Mouse (Mus musculus) forebrain, embryonic 16.5 days (tissue): ENCODE data around the gene Ahcyl2. TPM values are rescaled to one million over a fixed set of nuclear protein-coding genes. Genes with fewer than 3 reads are reported as not detected.
A peak's percentile ranks its signal among the peaks of the same experiment; 100 is the strongest.

ENCODE experiments used
- ATAC-seq: fragments of 200-750 bp; cut with Nextera tagmentation; 2 replicates; pipeline ENCODE4 v1.8.0; 2017; ENCODE audit warnings: mild to moderate bottlenecking, moderate library complexity
- H3K27ac ChIP-seq: fragments of 300-500 bp; sonication (generic); 2 replicates; pipeline ENCODE4 v1.5.1; 2014; ENCODE audit warnings: low read length, control low read depth
- H3K27me3 ChIP-seq: fragments of 300-500 bp; sonication (generic); replicated peaks from 2 replicates; pipeline ENCODE4 v1.6.1; 2014; ENCODE audit warnings: low read length; ENCODE audit not compliant: control insufficient read depth, insufficient read depth
- H3K36me3 ChIP-seq: fragments of 300-500 bp; sonication (generic); 2 replicates; pipeline ENCODE4 v1.6.1; 2014; ENCODE audit not compliant: control insufficient read depth, insufficient read depth
- H3K4me1 ChIP-seq: fragments of 300-500 bp; sonication (generic); replicated peaks from 2 replicates; pipeline ENCODE4 v1.6.1; 2014; ENCODE audit warnings: low read length; ENCODE audit not compliant: control insufficient read depth, insufficient read depth
- H3K4me2 ChIP-seq: fragments of 300-500 bp; sonication (generic); 2 replicates; pipeline ENCODE4 v1.6.1; 2014; ENCODE audit warnings: mild to moderate bottlenecking, low read length, control low read depth
- H3K4me3 ChIP-seq: fragments of 300-500 bp; sonication (generic); replicated peaks from 2 replicates; pipeline ENCODE4 v1.5.1; 2014; ENCODE audit warnings: mild to moderate bottlenecking, low read length, control low read depth
- H3K9ac ChIP-seq: fragments of 300-500 bp; sonication (generic); replicated peaks from 2 replicates; pipeline ENCODE4 v1.6.1; 2014; ENCODE audit warnings: low read depth, low read length, control low read depth
- H3K9me3 ChIP-seq: fragments of 300-500 bp; sonication (generic); 2 replicates; pipeline ENCODE4 v1.6.1; 2016; ENCODE audit warnings: low read length; ENCODE audit not compliant: control insufficient read depth
- WGBS: fragments of 180-500 bp; shearing (Covaris S2); extraction: QIAGEN DNeasy Blood & Tissue Kit; methylation state at CpG from one replicate; pipeline ENCODE4 v1.1.7; 2014; 5-methylcytosine and 5-hydroxymethylcytosine counted together
- polyA plus RNA-seq: library from polyadenylated mRNA; unstranded; fragments of >200 nt; fragmentation: Nextera tagmentation; extraction: Ambion mirVana; gene quantifications from 2 replicates; pipeline ENCODE4 v1.2.1, GENCODE M21; 2015

Ahcyl2 gene
- polyA plus RNA-seq, 1 experiment from 2014 or later, result 17.0 TPM

DNA sequence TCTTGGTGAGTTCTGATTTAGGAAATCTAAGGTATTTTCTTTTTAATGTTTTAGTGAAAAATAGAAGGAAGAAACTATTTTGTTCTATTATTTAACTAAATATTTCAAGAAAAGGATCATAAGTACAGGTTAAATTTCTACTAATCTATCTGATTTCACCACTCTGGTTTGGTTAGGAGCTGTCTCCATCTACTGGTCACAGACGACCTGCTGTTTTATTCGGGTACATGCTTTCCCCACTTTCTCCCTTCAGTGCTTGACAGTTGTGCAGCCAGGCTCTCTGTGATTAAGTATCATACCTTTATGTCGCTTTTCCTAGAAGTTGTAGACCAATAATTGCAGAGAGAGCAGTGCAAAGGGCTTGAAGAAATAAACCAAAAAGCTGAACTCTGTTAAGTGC is 51.5 kb downstream of the Ahcyl2 start:
- peaks cover 14% of the 10 kb centered on the region for H3K4me1 ChIP-seq
- ATAC-seq, result no peak
- H3K9me3 ChIP-seq, result no peaks in the 10 kb centered on the region
- no peak overlapping the region for H3K4me2 ChIP-seq
- H3K4me3 ChIP-seq, result no peak overlapping the region
- H3K9ac ChIP-seq, result no peak overlapping the region
- H3K27me3 ChIP-seq, result no peaks in the 10 kb centered on the region
- H3K36me3 ChIP-seq, result 0 out of 2 replicates have a peak, but pooled peaks cover 2% of the 10 kb centered on the region
- no peak overlapping the region for H3K27ac ChIP-seq
- 27% methylated on average over 3 of the region's 3 CpGs for WGBS

DNA sequence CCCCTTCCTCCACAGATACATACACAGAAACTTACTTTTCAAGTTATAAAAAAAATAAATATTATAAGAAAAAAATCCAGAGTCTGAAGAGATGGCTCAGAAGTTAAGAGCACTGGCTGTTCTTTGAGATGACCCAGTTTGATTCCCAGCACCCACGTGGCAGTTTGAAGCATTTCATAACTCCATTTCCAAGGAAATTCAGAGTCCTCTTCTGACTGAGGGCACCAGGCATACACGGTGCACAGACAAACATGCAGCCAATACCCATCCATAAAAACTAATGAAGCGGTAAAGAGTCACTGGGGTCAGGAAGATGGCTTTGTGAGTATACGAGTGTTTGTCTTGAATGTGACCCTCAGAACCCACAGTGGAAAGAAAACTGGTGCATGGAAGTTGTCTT is 52.5 kb downstream of the Ahcyl2 start:
- WGBS, result 69% methylated on average over 4 of the region's 4 CpGs
- no peak for ATAC-seq
- peaks cover 6% of the 10 kb centered on the region for H3K4me1 ChIP-seq

DNA sequence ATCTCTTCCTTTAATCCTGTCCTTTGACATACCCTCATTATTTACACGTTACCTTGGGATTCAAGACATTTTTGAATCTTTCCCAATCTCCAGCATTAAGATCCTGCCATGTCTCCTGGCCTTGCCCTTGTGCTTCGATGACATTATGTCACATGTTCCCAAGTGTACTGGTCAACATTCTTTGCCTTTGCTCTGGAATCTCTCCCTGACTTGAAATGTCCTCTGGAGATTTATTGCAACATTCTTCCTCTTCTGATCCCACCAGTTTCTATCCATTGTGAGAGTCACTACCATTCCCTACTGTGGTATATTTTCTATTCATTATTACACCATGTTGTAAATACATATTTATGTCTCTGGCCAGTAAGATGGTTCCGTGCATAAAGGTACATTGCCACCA is 53.1 kb downstream of the Ahcyl2 start:
- H3K27ac ChIP-seq, result no peak overlapping the region
- H3K4me2 ChIP-seq, result no peak overlapping the region
- H3K4me3 ChIP-seq, result no peak overlapping the region
- 94% methylated on average over 3 of the region's 3 CpGs for WGBS
- no peak for ATAC-seq
- no peak overlapping the region for H3K9ac ChIP-seq
- H3K27me3 ChIP-seq, result no peaks in the 10 kb centered on the region
- H3K4me1 ChIP-seq, result no peaks in the 10 kb centered on the region; the same call in 1 of the 2 replicates
- 0 out of 2 replicates have a peak, but pooled peaks cover 2% of the 10 kb centered on the region for H3K36me3 ChIP-seq
- H3K9me3 ChIP-seq, result no peaks in the 10 kb centered on the region

More for the DNA sequence above, 52.5 kb downstream of the Ahcyl2 start:
- no peak overlapping the region for H3K4me3 ChIP-seq
- 0 out of 2 replicates have a peak, but pooled peaks cover 2% of the 10 kb centered on the region for H3K36me3 ChIP-seq
- H3K9me3 ChIP-seq, result no peaks in the 10 kb centered on the region
- no peak overlapping the region for H3K9ac ChIP-seq
- no peak overlapping the region for H3K4me2 ChIP-seq
- no peaks in the 10 kb centered on the region for H3K27me3 ChIP-seq
- no peak overlapping the region for H3K27ac ChIP-seq

DNA sequence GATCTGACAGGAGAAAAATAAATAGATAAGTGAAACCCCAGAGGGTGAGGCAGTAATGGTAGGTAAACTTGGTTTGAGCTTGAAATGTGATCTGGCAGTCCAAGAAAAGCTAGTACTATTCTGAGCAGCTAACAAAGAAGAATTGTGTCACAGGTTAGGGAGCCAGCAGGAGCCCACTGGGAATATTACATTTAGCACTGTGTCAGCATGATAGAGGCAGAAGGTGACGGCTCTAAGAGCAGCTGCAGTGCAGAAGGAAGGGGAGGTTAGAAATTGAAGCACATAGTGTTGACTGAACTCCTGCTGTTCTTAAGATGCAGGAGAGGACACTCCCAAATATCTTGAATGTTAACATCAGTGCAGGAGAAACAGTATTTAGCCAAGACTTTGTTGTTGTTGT is 54.0 kb downstream of the Ahcyl2 start:
- Histone ChIP-seq H3K4me3 (no peak overlapping the region), H3K4me2 (no peak overlapping the region), H3K27ac (no peak overlapping the region), H3K27me3 (no peaks in the 10 kb centered on the region), H3K9ac (no peak overlapping the region), H3K36me3 (0 out of 2 replicates have a peak, but pooled peaks cover 2% of the 10 kb centered on the region), H3K4me1 (no peaks in the 10 kb centered on the region), H3K9me3 (no peaks in the 10 kb centered on the region)
- 0 out of 2 replicates have a peak, but pooled peaks have one; percentile 33 for ATAC-seq
- 41% methylated on average over 1 of the region's 1 CpGs for WGBS

DNA sequence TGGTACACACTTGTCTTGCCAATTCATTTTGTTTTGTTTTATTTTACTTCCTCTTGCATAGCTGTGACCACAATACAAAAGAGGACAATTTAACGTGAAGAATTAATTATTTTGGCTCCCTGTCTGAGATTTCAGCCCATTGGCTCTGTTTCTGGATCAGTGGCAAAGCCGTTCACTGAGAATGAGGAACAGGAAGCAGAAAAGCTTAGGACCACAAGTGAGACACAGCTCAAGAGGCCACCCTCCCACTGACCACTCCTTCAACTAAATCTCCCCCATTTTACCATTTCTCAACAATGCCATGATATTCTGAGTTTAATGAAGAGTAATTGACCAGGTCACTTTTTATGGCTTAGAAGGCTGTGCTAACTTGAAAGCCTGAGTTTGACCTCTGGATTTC is 57.5 kb downstream of the Ahcyl2 start:
- H3K9ac ChIP-seq, result no peak overlapping the region
- no peaks in the 10 kb centered on the region for H3K9me3 ChIP-seq
- H3K36me3 ChIP-seq, result 0 out of 2 replicates have a peak, but pooled peaks cover 2% of the 10 kb centered on the region
- WGBS, result 53% methylated on average over 2 of the region's 2 CpGs
- H3K4me2 ChIP-seq, result no peak overlapping the region
- no peaks in the 10 kb centered on the region for H3K27me3 ChIP-seq
- H3K4me3 ChIP-seq, result no peak overlapping the region
- H3K4me1 ChIP-seq, result no peaks in the 10 kb centered on the region
- H3K27ac ChIP-seq, result no peak overlapping the region
- no peak for ATAC-seq

DNA sequence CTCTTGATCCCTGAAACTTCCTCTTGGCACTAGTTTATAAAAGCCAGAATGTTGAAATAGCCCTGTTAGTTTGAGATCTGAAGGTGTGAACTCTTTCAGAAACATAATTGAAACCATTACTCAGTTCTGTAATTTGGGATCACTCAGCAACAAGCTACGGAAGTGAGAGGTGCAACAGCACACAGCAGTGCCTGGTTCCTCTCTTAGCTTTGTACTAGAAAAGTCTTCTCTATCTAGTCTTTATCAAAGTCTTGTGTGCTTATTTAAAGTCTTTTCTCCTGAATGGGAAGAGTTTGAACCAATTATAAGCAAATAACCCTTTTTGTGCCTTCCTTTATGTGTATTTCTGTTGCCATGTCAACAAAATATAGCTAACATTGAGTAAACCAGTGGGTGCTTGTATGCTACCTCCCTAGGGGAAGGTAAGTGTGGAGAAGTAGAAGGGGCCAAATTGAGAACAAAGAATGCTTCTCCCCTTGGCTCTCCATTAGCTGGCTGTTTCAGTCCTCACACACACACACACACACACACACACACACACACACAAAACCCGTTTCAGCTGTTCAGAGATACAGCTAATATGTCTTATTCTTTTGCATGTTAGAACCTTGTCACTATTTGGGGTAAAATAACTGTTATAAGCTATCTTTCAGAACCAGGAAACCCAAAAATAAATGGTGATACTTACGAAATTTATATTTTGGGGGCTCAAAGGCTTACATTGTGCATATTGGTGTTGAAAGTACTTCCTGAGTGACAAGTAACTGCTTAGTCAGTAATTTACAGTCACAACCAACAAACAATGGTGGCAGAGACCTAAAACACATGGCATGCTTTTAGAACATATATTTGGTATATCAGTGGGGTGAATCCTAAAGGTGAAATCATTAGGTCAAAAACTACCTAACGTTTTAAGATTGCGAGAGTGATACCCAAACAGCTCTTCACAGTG is 59.8 kb downstream of the Ahcyl2 start:
- H3K4me1 ChIP-seq, result no peaks in the 10 kb centered on the region
- H3K27ac ChIP-seq, result no peak overlapping the region
- no peak overlapping the region for H3K9ac ChIP-seq
- no peak for ATAC-seq
- H3K4me3 ChIP-seq, result no peak overlapping the region
- no peaks in the 10 kb centered on the region for H3K9me3 ChIP-seq
- H3K36me3 ChIP-seq, result no peaks in the 10 kb centered on the region
- H3K27me3 ChIP-seq, result no peaks in the 10 kb centered on the region
- H3K4me2 ChIP-seq, result no peak overlapping the region
- 79% methylated on average over 5 of the region's 5 CpGs for WGBS

DNA sequence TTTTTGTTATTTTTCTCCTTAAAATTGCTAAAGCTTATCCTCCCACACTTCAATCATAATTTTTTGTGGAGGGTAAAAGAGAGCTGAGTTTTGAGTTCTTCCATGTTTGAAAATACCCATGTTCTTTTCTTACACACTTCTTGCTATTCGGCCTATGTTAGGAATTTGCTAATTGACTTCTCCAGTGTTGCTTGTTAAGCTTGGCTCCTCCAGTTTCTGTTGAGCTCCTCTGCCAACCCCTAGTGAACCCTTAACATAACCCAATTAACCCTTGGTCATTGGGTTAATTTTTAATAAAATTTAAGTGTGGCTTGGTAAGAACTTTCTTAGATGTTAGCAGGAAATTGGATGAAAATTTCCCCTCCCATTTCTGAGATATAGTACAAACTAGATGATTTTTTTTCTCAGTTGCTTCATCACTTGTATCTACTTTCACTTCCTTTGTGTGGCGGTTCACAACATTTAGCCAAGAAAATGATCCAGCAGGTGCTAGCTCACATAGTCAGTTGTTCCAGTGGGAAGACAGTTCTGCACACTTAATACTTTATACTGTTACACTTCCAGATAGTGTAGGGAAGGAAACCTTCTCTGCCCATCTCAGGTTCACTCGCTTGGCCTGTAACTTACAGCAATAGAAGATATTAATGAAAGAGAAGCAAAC is 60.9 kb downstream of the Ahcyl2 start:
- ATAC-seq, result no peak
- Histone ChIP-seq H3K4me3 (no peak overlapping the region), H3K4me1 (no peaks in the 10 kb centered on the region), H3K36me3 (no peaks in the 10 kb centered on the region), H3K4me2 (no peak overlapping the region), H3K27me3 (no peaks in the 10 kb centered on the region), H3K9ac (no peak overlapping the region), H3K27ac (no peak overlapping the region), H3K9me3 (no peaks in the 10 kb centered on the region)
- 84% methylated on average over 3 of the region's 3 CpGs for WGBS

DNA sequence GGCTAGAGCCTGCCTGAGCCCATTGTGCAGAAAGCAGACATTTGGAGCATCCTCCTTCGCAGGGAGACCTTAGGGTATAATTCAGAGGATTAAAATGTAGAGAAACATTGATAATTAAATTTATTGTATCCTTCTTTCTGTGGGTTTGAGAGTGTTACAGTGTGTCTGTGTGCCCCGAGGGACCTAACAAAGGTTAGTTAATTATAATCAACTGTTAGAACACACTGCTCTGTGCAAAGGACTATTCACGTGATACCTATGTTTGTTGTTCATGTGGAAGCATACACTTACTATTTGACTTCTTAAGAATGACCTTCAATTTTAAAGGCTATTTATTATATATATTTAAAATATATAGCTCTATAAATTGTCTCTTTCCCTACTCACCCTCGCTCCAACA is 64.5 kb downstream of the Ahcyl2 start:
- H3K4me3 ChIP-seq, result no peak overlapping the region
- H3K27ac ChIP-seq, result no peak overlapping the region
- H3K9ac ChIP-seq, result no peak overlapping the region
- ATAC-seq, result no peak
- 80% methylated on average over 4 of the region's 4 CpGs for WGBS
- no peaks in the 10 kb centered on the region for H3K27me3 ChIP-seq
- no peak overlapping the region for H3K4me2 ChIP-seq
- no peaks in the 10 kb centered on the region for H3K4me1 ChIP-seq
- no peaks in the 10 kb centered on the region for H3K36me3 ChIP-seq
- no peaks in the 10 kb centered on the region for H3K9me3 ChIP-seq

DNA sequence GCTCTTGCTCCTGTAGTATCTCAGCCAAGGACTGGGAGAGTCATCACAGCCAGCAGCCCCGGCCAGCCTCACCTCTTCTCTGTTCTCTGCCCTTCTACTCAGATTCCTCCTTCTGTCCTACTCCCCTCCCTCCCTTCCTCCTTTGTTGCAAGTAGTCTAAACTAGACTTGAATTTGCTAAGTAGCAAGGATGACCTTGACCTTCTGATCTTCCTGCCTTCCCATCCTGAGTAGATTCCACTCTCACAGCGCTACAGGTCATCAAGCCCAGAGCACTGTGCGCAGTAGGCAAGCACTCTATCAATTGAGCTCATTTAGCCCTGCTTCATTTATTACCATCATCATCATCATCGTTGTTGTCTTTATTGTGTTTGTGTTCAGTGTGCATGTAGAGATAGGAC is 65.3 kb downstream of the Ahcyl2 start:
- no peak overlapping the region for H3K27ac ChIP-seq
- H3K36me3 ChIP-seq, result no peaks in the 10 kb centered on the region
- no peaks in the 10 kb centered on the region for H3K4me1 ChIP-seq
- H3K4me2 ChIP-seq, result no peak overlapping the region
- no peak overlapping the region for H3K9ac ChIP-seq
- WGBS, result 91% methylated on average over 4 of the region's 4 CpGs
- no peaks in the 10 kb centered on the region for H3K27me3 ChIP-seq
- no peaks in the 10 kb centered on the region for H3K9me3 ChIP-seq
- ATAC-seq, result no peak
- no peak overlapping the region for H3K4me3 ChIP-seq
